Mouse (Mus musculus) heart, adult 18-20 months (tissue): Measurements from ENCODE around the gene B230307C23Rik. TPM values are rescaled to one million over a fixed set of nuclear protein-coding genes. Genes with fewer than 3 reads are reported as not detected.
"Not testable (repeated sequence)": the region's sequence is repeated elsewhere in the genome, so short reads cannot be mapped to it uniquely, and the experiment has no call there.

ENCODE experiments used
- DNase-seq, 2 experiments: peaks; one replicate each; pipeline ENCODE4 v3.0.0; 2021 to 2022; ENCODE audit warnings: mixed read lengths in 1 of 2
- long read RNA-seq, 2 experiments: library from polyadenylated mRNA; stranded (forward); transcript quantifications; one replicate each; pipeline ENCODE4 v2.0.0; 2021
- total RNA-seq, 2 experiments: library from RNA; stranded (reverse); gene quantifications; 2 replicates each; pipeline ENCODE4 v1.2.3; 2021

B230307C23Rik gene
- total RNA-seq, result 1 to 10 TPM; 3.4 to 6.6 TPM
- long read RNA-seq, experiment 1, partial matches to known transcripts, result 1 of 6 reads
- long read RNA-seq, experiment 1, other reads (novel, unspliced or antisense), result 0 of 6 reads
- long read RNA-seq, experiment 2, partial matches to known transcripts, result 0 of 1 reads
- long read RNA-seq, experiment 2, other reads (novel, unspliced or antisense), result 0 of 1 reads

GRCm38 (mm10) chr16:97996616-97997382 is at the start of gene B230307C23Rik:
Gene B230307C23Rik, plus strand, starts transcription at chr16:97997315.
- DNase-seq, result peak; percentile 91 to 93

GRCm38 (mm10) chr16:97948836-97949235 is 48.3 kb upstream of the B230307C23Rik start:
- DNase-seq, result no peak

GRCm38 (mm10) chr16:97950061-97950460 is 47.1 kb upstream of the B230307C23Rik start:
- DNase-seq, result no peak

GRCm38 (mm10) chr16:97952371-97952770 is 44.7 kb upstream of the B230307C23Rik start:
- DNase-seq, result no peak

- DNase-seq, result no peak
These were observed 44.3 kb upstream of the B230307C23Rik start for GRCm38 (mm10) chr16:97952801-97953200.

GRCm38 (mm10) chr16:97953300-97953699 is 43.8 kb upstream of the B230307C23Rik start:
- DNase-seq, result no peak

GRCm38 (mm10) chr16:97956011-97956410 is 41.1 kb upstream of the B230307C23Rik start:
- DNase-seq, result no peak

GRCm38 (mm10) chr16:97957626-97958025 is 39.5 kb upstream of the B230307C23Rik start:
- DNase-seq, result peak; percentile 56 to 61

- DNase-seq, result no peak
These were observed 38.6 kb upstream of the B230307C23Rik start for GRCm38 (mm10) chr16:97958401-97958973.

GRCm38 (mm10) chr16:97960348-97960747 is 36.8 kb upstream of the B230307C23Rik start:
- DNase-seq, result no peak

- no peak for DNase-seq
These were observed 35.5 kb upstream of the B230307C23Rik start for GRCm38 (mm10) chr16:97961381-97962150.

- peak; percentile 97 to 98 for DNase-seq
These were observed 34.8 kb upstream of the B230307C23Rik start, which contains the start of the genes C2cd2 and Zbtb21 for GRCm38 (mm10) chr16:97962151-97962948. Gene C2cd2, minus strand, starts transcription at chr16:97962598. Gene Zbtb21, minus strand, starts transcription at chr16:97962622.

- DNase-seq, result no peak
These were observed 33.1 kb upstream of the B230307C23Rik start for GRCm38 (mm10) chr16:97963956-97964540.

GRCm38 (mm10) chr16:97977277-97977676 is 19.8 kb upstream of the B230307C23Rik start:
- no peak for DNase-seq

- DNase-seq, result no peak
These were observed 19.4 kb upstream of the B230307C23Rik start for GRCm38 (mm10) chr16:97977722-97978121.

- DNase-seq, result no peak
These were observed 15.8 kb upstream of the B230307C23Rik start for GRCm38 (mm10) chr16:97981362-97981761.

GRCm38 (mm10) chr16:97984589-97984988 is 12.5 kb upstream of the B230307C23Rik start:
- DNase-seq, result no peak

- no peak for DNase-seq
These were observed 5.6 kb upstream of the B230307C23Rik start for GRCm38 (mm10) chr16:97991517-97991916.

- not testable (repeated sequence) for DNase-seq
These were observed 4.6 kb upstream of the B230307C23Rik start for GRCm38 (mm10) chr16:97992477-97992876.

GRCm38 (mm10) chr16:97995849-97996615 is 1.1 kb upstream of the B230307C23Rik start:
- DNase-seq, result peak; percentile 72 to 81
